Mouse (Mus musculus) thymus, postnatal 25 days (tissue): ENCODE results near the gene Gpbar1.

Experiments used
- DNase-seq: peaks from one replicate; pipeline ENCODE4 v3.0.0; 2022

Gpbar1 gene

DNA sequence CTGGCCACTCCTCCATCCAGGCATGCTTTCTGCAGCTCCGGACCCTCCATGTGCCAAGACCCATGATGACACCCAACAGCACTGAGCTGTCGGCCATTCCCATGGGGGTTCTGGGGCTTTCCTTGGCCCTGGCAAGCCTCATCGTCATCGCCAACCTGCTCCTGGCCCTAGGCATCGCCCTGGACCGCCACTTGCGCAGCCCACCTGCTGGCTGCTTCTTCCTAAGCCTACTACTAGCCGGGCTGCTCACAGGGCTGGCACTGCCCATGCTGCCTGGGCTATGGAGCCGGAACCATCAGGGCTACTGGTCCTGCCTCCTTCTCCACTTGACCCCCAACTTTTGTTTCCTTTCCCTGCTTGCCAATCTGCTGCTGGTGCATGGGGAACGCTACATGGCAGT, at the start of gene Gpbar1:
Gpbar1 (plus strand) TSS at position 13 of the 400 bp plus-strand sequence.
- no peak for DNase-seq

DNA sequence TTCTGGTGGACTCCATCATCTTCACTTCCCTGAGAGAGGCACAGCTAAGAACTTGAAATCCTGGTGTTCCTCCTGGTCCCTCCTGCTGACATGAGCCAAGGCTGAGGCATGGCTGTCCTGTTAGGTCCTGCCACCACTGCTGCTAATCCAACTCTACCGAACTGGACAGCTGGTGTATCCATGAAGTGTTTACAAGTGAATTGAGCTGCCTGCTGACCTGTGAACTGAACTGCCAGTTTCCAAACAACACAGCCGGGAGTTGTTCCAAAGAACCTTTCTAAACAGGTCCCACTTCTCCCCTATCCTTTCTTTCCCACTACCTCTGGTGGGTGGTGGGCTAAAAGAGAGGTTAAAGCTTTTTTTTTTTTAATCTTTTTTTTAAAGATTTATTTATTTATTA, 48.4 kb upstream of the Gpbar1 start:
- DNase-seq, result no peak

DNA sequence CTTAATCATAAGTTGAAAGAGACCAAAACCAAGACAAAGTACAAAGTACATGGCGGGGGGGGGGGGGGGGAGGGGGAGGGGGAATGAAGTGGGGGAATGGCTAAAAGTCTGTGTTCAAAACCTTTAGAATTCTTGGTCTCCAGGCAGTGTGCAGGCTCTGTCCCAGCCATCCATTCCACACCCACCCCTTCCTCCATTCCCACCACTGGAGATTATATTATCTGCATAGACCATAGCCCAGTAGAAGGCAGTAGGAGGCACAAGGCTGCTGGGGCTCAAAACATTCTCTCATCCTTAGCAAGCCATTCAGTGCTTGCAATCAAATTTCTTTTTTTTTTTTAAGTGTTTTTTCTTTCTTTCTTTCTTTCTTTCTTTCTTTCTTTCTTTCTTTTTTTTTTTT, 47.4 kb upstream of the Gpbar1 start:
- no peak for DNase-seq

DNA sequence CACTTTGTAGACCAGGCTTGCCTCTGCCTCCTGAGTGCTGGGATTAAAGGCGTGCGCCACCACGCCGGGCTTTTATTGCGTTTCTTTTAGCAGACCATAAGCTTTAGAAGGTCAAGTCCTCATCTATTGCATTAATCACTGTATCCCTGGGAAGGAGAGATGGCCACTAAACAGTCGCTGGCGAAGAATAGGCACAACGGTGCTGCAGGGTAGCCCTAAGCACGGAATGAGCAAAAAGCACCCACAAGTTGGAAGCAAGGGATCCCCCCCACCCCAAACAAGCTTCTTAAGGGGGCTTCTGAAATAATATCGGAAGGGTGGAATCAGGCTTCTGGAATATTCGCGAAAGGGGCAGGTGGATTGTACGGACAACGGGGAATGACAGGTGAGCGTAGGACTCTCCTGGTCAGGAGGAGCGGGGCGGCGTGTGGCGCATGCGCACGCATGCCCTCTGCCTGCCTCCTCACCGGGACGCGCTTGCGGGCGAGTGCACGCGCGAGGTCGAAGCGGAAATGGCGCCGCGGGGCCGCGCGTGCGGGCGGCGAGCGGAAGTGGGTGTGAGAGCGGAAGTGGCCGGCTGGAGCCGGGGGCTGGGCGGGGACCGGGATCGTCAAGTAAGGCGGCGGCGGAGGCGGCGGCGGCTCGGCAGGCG, 42.3 kb upstream of the Gpbar1 start, which contains the start of gene Arpc2:
Arpc2 (plus strand) TSS at position 147 of the 652 bp plus-strand sequence.
- peak; percentile 98 for DNase-seq

DNA sequence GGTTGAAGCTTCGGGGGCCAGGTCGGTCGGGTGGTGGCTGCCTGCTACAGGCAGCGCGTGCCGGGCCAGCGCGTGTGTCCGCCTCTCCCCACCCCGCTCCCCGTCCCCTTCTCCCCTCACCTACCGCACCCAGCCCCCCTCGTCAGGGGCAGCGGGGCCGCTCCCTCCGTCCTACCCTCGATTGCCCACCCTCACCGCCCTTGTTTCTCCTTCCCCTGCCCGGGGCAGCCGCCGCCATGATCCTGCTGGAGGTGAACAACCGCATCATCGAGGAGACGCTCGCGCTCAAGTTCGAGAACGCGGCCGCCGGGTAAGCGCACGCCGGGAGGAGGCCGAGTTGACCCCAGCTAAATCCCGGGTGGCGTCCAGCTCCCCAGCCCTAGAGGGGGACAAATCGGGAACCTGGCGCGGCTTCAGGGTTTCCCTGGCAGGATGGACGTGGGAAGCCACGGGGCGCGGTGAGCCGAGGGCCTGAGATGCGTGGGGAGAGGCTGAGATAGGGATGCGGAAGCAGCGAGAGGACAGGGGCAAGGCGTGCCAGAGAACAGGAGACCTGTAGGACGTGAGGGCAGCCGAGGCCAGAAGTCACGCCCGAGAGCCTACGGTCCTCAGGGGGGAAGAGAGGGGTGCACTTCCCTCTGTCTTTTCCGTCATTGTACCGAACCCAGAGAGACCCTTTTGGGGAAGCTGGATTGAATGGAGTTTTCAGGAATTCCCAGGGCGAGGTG, 41.6 kb upstream of the Gpbar1 start:
- DNase-seq, result peak; percentile 59

DNA sequence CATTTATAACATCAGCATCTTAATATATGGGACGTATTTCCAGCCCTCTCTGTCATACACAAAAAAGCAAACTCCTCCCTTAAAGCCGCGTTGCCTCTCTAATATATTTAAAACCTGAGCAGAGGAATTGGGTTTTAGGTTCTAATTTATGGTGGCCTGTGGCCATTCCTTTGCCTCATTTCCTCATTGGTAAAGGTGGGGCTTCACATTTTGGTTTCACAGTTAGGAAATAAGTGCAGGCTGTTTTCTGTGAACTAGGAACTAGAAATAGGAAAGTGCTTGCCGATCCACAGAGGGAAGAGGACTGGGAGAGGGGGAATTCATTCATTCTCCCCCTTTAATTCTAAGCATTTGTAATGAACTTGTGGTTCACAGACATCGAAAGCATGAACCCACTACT, 40.7 kb upstream of the Gpbar1 start:
- no peak for DNase-seq

DNA sequence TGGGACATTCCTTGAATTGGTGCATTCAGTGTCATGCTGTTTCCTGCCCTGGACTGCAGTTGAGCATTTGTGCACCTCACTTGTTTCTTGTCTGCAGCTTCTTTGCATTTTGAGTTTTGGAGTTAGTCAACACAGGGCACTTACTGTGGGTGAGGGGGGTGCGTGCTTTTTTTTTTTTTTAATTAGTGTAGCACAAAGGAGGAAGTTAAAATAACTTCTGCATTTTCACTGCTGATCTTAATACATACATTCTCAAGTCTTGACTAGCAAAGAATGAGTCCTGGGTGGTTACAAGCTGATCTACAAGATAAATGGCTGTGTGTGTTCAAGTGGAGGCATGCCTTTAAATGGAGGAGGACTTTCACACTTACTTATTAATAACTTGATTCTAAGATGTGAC, 40.2 kb upstream of the Gpbar1 start:
- DNase-seq, result no peak

DNA sequence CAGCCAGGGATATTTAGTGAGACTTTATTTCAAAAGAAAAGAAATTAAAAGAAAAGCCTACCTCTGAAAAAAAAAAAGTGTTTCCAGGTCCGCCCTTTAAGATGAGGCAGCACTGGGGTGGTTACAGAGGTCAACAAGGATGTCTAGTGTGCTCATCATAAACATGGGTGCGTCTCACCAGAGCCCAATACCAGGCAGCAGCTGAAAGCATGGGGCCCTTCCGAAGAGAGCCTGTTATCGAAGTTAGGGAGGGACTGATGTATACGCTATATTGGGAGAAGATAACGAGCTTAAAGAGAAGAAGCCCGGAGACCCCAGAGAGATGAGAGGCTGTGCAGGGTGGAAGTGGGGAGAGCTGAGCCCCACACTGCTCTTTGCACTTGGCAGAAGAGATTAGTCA, 39.2 kb upstream of the Gpbar1 start:
- no peak for DNase-seq

DNA sequence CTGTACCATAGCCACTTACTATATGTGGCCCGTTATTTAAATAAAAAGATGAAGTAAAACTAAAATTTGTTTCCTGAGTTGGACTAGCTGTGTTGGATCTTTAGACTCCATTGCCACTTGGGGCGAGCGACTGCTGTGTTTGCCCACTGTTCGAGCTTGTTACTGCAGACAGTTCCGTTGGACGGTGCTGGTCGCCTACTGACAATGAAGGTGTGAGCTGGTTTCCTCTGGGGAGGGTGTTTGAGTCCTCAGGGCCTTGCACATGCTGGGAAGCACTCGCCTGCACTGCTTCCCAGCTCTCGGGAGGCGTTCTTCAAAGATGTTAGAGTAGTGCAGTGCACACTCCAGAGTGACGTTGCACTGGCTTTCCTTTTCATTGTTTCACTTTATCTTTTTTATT, 38.7 kb upstream of the Gpbar1 start:
- no peak for DNase-seq

DNA sequence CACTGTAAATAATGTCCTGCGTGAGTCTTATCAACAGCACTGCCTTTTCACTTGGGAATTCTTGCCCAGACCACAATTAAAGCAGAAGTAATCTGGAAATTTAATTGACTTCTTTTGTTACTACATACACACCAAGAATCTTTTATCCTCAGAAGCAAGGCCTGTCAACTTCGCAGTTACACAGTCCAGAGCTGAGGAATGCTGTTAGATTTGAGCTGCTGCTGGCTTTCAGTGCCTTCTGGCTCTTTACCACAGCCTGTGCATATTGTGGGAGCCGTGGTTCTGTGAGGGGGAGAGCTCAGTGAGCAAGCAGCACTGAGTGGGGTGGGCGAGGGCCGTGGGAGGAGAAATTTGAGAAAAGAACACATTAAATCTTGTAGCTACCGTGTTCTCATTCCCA, 38.0 kb upstream of the Gpbar1 start:
- no peak for DNase-seq

DNA sequence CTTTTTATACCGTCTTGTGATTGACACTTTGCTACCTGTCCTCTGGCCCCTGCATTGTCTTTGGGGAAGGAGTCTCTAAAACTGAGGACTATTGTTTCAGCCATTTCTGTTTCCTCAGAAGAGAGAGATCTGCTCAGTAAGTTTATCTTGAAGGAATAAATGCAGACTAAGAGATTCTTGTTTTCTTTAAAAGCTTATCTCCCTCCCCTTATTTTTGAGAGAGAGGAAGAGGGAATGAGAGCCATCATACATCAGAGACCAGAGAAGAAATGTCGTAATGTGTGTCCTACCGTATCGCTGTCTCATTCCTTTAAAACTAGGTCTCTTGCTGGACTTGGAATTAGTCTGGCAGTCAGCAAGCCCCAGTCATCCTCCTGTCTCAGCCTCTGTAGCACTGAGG, 37.5 kb upstream of the Gpbar1 start:
- DNase-seq, result no peak

DNA sequence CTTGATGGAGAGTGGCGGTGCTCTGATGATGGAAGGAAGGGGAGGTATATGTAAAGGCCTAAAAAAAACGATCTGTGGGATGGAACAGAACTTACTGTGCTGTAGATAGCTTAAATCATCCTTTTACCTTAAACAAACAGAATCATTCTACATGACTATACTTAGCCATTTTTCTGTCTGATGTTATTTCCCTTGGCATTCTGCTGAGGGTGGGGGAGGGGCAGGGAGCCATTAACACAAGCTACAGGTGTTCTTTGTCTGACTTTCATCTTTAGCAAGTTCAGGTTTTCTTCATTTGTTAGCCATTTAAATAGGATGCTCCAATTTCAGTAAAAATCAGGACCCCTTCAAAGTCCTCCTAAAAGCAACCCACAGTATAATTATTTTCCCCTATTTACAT, 32.8 kb upstream of the Gpbar1 start:
- no peak for DNase-seq

DNA sequence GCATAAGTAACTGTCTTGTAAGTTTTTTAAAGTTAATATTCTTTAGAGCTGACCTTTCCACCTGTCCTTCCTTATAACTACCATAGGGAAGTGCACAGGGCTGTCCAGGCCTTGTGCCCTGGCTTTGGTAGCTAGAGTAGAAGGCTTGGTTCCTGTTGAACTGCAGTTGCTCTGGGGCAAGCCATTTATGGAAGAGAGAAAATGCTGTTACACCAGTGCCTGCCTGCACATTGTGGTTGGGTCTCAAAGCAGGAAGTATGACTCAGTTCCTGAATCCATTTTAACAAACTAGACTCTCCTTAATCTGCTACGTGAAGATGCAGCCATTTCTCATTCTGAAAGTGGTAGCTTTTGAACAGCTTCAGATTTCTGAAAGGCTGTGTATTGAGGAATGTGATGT, 29.6 kb upstream of the Gpbar1 start:
- peak; percentile 48 for DNase-seq

DNA sequence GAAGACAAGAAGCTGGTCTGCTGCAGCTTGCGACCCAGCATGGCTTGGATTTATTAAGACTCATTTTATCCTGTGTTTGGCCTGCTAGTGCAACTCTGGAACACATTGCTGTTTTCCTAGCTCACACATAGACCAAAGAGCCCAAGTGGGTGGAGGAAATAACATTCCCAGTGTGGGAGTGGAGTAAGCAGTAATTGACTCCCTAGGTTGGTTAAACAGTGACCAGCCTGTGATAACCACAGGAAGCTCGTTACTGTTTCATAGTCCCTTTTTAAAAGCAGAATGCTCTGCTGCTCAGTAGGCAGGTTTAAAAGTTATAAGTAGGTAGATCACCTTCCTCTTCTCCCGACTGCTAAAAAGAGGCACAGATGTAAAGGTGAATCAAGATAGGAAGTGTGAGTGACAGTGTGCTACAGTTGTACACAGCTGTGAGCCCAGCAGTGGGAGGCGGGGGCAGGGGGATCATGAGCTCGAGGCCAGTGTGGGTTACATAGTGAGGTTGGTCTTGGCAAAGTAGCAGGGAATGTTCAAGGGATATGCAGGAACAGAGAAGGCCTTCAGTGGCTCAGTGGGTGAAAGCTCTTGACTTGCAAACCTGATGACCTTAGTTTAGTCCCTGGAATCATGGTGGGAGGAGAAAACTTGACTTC, 28.9 kb upstream of the Gpbar1 start:
- DNase-seq, result no peak

DNA sequence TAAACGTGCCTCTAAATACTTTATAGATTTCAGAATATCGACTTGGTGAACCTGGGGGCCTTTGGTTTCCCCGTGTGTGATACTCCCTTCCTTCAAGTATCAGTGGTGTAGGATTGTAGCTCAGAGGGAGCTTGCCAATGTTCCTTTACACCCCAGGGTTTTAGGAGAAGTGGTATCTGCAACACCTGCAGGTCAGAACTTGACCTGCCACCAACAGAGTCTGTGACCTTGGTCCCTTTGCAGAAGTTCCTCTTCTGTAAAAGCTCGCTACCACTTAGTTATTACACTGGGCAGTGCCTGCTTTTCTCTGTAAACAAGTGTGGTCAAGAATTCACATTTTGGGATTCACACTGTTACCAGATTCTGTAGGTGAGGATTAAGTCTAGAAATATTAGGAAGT, 28.3 kb upstream of the Gpbar1 start:
- DNase-seq, result no peak

DNA sequence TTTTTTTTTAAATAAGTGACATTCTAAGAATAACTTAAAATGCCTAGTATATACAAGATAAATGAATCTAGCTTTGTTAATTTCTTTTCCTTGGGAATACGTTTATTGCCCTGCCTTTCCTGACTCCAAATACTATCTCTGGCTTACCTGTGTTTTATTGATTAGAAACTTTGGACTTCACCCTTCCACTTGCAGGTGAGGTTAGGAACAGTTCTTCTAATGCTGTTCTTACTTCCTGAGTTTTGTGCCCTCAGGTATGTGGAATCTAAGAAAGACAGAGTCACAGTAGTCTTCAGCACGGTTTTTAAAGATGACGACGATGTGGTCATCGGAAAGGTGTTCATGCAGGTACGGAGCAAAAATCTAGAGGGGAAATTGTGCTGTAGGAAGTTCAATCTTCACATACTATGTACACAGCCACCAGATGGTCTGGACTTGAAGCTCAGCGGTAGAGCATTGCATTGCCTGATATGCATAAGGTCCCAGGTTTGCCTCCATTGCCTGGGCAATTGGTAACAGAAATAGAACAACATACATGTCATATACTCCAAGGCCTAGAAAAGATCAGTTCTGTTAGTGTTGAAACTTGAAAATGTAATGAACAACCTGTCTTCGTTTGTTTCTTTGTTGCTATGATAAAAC, 22.5 kb upstream of the Gpbar1 start:
- no peak for DNase-seq

DNA sequence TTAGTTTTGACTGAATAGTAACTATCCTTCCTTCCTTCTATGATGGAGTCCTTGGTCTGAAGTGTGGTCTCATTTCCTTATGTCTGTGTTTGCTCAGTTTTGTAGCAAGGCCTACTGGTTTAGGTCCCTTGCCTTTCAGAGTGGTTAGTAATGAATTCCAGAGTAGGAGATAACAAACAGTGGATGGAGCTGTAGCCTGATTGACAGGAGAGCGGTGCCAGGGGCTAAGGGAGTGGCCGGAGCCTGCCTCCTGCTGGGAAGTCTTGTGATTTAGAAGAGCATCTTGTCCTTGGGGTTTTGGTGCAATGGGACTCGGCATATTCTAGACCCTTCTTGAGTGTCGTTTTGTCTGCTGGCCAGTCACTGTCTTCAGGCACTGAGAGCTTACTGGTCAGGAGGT, 21.6 kb upstream of the Gpbar1 start:
- no peak for DNase-seq

DNA sequence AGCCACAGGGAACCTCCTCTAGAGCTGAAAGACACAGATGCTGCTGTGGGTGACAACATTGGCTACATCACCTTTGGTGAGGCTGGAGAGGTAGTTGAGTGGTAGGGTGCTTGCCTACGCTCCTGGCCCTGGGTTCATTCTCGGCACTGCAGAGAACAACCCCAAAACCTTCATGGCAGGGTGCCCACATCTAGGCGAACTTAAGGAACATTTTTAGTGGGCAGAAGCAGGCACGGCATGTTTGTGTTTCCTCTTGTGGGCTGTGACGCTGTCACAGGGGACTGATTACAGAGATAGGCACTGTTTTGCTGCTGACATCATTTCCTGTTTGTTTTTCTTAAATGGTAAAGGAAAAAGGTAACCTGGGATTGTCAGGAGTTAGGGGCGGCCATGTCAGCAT, 15.8 kb upstream of the Gpbar1 start:
- no peak for DNase-seq

DNA sequence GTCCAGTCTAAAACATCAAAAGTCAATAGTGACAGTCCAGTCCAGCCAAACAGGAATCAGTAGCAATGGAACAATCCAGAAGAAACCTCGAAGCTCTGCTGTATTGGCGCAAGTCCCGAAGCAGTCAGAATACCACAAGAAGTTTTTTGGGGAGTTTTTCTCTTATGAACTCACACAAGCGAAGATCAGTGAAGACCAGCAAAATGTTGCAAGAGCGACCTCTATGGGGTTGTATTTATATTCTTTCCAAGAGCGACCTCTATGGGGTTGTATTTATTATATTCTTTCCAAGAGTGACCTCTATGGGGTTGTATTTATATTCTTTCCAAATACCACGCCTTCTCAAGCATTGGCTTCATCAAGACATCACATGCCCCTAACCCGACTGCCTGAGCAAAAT, 9.6 kb upstream of the Gpbar1 start:
- no peak for DNase-seq

DNA sequence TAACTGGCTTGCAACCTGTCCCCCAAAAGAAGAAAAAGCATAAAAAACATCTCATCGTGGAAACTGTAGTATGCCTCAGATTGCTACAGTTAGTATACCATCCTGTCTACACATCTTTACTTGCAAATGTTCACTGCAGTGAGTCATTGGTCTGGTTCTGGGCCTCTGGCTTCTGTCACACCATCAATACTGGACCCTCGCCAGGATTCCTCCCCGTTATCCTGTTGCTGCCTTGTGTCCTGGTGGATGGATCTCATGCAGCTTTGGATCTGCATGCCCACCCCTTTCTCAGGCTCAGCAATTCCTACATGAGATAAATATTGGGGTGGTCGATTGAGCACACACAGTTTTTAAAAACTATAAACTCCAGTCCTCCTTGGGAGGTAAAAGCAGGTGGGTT, 6.7 kb upstream of the Gpbar1 start:
- DNase-seq, result no peak

DNA sequence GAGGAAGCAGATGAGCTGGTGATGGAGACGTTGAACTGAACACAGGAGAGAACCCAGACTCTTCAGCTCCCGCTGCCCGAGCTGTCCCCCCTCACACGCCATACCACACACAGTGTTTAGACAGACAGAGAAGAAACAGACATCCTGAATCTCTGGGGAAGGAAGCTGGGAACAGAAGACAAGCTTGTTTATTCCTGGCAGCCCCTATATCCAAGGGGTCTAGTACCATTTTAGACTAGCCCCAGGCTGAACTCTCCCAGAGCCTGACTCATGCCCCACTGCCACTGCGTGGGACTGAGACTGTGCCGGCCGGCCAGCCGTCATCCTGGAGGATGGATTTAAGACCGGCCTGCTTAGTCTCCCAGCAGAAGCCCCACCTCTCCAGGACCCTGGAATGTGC, 3.3 kb upstream of the Gpbar1 start:
- no peak for DNase-seq

DNA sequence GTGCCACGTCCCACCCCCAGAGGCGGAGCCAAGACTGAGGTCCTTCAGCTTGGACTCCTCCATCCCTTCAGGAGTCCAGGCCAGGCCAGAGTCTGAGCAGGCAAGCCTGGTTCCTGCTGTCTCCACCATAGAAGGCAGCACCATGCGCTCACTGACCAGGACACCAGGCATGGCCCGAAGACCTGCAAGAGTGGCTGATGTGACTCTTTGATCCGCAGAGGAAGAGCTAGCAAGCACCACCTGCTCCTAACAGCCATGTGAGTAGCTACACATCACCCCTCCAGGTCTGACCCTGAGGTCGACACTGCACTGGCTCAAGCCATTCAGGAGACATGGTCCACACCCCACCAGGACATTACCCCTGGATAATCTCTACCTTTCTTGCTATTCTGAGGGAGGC, 1.3 kb upstream of the Gpbar1 start:
- DNase-seq, result no peak

DNA sequence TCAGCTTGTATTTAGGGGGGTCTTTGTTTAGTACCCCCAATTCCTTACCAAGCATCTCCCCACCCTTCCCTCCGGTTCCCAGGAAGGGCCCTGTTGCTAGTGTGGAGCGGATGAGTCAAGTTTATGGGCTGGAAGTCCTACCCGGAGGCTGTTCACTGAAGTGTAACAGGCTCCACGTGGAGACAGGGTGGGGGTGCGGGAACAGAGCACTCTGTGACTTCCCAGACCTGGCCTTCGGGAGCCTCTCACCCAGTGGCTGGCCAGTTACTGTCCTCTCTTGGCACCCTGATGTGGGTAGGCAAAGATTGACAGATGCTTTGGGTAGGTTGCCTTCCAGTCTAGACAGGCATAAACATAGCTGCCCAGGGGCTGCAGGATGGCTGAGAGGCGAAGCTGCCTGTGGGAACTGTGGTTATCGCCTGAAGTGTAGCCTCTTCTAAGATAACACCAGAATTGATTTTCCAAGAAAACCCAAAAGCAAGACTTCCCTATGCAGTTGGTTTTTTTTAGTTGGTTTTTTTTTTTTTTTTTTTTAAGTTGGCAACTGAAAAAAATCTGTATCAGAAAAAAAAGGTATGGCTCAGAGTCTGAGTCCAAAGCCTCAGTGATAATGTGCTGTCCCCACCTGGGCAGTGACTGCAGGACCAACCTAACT, 340 bp upstream of the Gpbar1 start:
- DNase-seq, result no peak
